Mouse (Mus musculus) hindbrain, embryonic 15.5 days (tissue): Measurements from ENCODE around the gene Il2rb. TPM values are rescaled to one million over a fixed set of nuclear protein-coding genes. Genes with fewer than 3 reads are reported as not detected.

Source experiments
- ATAC-seq: fragments of 200-750 bp; cut with Nextera tagmentation; 2 replicates; pipeline ENCODE4 v1.8.0; 2017; ENCODE audit warnings: low read depth, moderate number of reproducible peaks, moderate TSS enrichment; ENCODE audit not compliant: low FRiP score
- H3K27ac ChIP-seq: fragments of 300-500 bp; sonication (generic); replicated peaks from 2 replicates; pipeline ENCODE4 v1.5.1; 2015; ENCODE audit warnings: mild to moderate bottlenecking, inconsistent platforms
- H3K27me3 ChIP-seq: fragments of 300-500 bp; sonication (generic); 2 replicates; pipeline ENCODE4 v1.6.1; 2015; ENCODE audit warnings: control low read depth, inconsistent platforms
- H3K36me3 ChIP-seq: fragments of 300-500 bp; sonication (generic); 2 replicates; pipeline ENCODE4 v1.6.1; 2015; ENCODE audit warnings: control low read depth, inconsistent platforms
- H3K4me1 ChIP-seq: fragments of 300-500 bp; sonication (generic); replicated peaks from 2 replicates; pipeline ENCODE4 v1.6.1; 2015; ENCODE audit warnings: control low read depth, inconsistent platforms
- H3K4me2 ChIP-seq: fragments of 300-500 bp; sonication (generic); 2 replicates; pipeline ENCODE4 v1.6.1; 2015; ENCODE audit warnings: moderate library complexity, mild to moderate bottlenecking, inconsistent platforms
- H3K4me3 ChIP-seq: fragments of 300-500 bp; sonication (generic); 2 replicates; pipeline ENCODE4 v1.5.1; 2015; ENCODE audit warnings: mild to moderate bottlenecking, inconsistent platforms
- H3K9ac ChIP-seq: fragments of 300-500 bp; sonication (generic); 2 replicates; pipeline ENCODE4 v1.6.1; 2015; ENCODE audit warnings: inconsistent platforms
- H3K9me3 ChIP-seq: fragments of 300-500 bp; sonication (generic); 2 replicates; pipeline ENCODE4 v1.6.1; 2016; ENCODE audit warnings: control low read depth, inconsistent platforms
- WGBS: fragments of 180-500 bp; shearing (Covaris S2); methylation state at CpG from one replicate; pipeline ENCODE4 v1.1.7; 2015; 5-methylcytosine and 5-hydroxymethylcytosine counted together
- polyA plus RNA-seq: library from polyadenylated mRNA; unstranded; fragments of >200 nt; fragmentation: Nextera tagmentation; extraction: Ambion mirVana; gene quantifications from 2 replicates; pipeline ENCODE4 v1.2.1, GENCODE M21; 2015

The Il2rb gene
- polyA plus RNA-seq, 1 experiment from 2014 or later, result 0.26 TPM

DNA sequence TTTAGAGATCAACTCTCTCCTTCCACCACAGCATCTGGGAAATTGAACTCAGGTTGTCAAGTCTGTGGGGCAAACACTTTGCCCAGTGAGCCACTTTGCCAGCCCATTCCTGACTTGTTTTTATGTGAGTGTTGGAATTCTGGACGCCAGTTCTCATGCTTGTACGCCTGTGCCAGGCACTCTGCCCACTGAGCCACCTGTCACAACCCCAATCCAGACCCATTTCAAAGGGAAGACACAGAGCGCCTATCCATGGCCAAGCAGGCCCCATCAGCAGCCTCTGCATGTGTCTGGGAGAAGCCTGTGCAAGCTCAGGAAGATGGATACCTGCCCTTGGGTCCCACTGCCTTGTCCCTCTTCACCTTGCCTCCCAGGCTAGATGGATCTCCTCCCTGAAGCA is 3.8 kb downstream of the Il2rb start:
- no peak overlapping the region for H3K4me3 ChIP-seq
- H3K9ac ChIP-seq, result no peak overlapping the region
- no peaks in the 10 kb centered on the region for H3K9me3 ChIP-seq
- no peak overlapping the region for H3K27ac ChIP-seq
- no peaks in the 10 kb centered on the region for H3K27me3 ChIP-seq
- no peaks in the 10 kb centered on the region for H3K4me1 ChIP-seq
- H3K36me3 ChIP-seq, result no peaks in the 10 kb centered on the region
- ATAC-seq, result no peak
- no peak overlapping the region for H3K4me2 ChIP-seq
- 85% methylated on average over 3 of the region's 3 CpGs for WGBS

DNA sequence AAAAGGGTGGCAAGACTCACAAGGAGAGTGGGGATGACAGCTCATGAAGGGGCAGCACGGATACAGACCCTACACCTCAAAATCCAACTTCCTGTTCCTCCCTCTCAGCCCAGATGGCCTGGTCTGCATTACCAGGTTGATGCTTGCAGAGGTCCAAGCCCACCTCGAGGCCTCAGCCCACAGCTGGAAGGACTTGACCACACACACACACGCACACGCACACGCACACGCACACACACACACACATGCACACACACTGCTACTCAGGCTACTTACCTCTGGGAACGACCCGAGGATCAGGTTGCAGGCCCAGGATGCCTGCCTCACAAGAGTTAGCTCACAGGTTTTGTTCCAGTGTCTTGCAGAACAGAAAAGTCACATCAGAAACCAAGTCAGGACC is 5.2 kb downstream of the Il2rb start:
- no peaks in the 10 kb centered on the region for H3K27me3 ChIP-seq
- H3K9me3 ChIP-seq, result no peaks in the 10 kb centered on the region
- H3K4me2 ChIP-seq, result no peak overlapping the region
- H3K9ac ChIP-seq, result no peak overlapping the region
- no peak overlapping the region for H3K27ac ChIP-seq
- no peak overlapping the region for H3K4me3 ChIP-seq
- no peaks in the 10 kb centered on the region for H3K36me3 ChIP-seq
- ATAC-seq, result no peak
- no peaks in the 10 kb centered on the region for H3K4me1 ChIP-seq
- WGBS, result 83% methylated on average over 8 of the region's 8 CpGs

DNA sequence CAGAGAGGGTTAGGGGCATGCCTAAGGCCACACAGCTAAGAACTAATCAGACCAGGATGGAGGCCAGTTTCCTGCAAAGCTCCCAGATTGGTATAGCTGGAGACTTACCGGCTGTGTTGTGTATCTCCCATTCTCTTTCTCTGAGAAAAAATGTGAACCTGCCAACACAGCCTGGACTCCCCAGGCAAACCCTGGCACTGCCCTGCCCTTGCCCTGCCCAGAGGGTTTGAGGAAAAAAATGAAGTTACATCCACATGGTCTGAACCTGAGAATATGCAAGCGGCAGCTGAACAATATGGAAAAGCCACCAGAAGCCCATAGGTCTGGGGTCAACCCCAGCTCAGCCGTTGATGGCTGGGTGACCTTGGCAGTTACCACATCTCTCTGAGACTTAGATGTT is 5.8 kb downstream of the Il2rb start:
- Histone ChIP-seq H3K4me1 (no peaks in the 10 kb centered on the region), H3K4me2 (no peak overlapping the region), H3K9me3 (no peaks in the 10 kb centered on the region), H3K36me3 (no peaks in the 10 kb centered on the region), H3K27me3 (no peaks in the 10 kb centered on the region), H3K9ac (no peak overlapping the region), H3K4me3 (no peak overlapping the region), H3K27ac (no peak overlapping the region)
- ATAC-seq, result no peak
- WGBS, result 84% methylated on average over 3 of the region's 3 CpGs

DNA sequence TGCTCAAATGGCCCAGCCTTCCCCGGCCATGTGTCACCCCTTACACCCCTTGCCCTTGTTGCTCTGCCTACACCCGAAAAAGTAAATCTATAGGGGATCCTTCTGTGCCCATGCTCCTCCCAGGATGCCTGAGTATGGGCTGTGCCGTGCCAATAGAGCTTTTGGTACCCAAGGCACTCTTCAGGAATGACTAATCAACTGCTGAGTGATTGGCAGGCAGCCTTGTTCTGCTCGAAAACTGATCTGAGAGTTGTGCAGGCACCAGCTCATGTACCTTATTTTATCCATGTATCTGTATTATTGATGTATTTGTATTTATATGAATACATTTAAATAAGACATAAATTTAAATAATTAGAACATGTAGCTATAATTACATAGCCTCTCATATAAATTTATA is 8.0 kb downstream of the Il2rb start:
- 66% methylated on average over 4 of the region's 4 CpGs for WGBS
- no peaks in the 10 kb centered on the region for H3K9me3 ChIP-seq
- H3K4me3 ChIP-seq, result no peak overlapping the region
- no peaks in the 10 kb centered on the region for H3K36me3 ChIP-seq
- ATAC-seq, result no peak
- no peaks in the 10 kb centered on the region for H3K27me3 ChIP-seq
- no peak overlapping the region for H3K4me2 ChIP-seq
- no peak overlapping the region for H3K9ac ChIP-seq
- H3K27ac ChIP-seq, result no peak overlapping the region
- H3K4me1 ChIP-seq, result no peaks in the 10 kb centered on the region

DNA sequence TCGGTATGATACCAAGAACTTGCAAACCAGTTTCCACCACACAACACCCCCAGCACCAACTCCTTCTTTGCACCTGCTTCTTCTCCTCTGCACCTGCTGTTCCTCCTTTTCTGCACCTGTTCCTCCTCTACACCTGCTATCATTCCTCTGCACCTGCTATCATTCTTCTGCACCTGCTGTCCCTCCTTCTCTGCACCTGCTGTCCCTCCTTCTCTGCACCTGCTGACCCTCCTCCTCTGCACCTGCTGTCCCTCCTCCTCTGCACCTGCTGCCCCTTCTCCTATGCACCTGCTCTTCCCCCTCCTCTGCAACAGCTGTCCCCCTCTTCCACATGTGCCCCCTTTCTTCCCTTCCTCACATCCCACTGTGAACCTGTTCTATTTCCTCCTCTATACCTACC is 8.5 kb downstream of the Il2rb start:
- H3K9ac ChIP-seq, result no peak overlapping the region
- no peak for ATAC-seq
- H3K4me1 ChIP-seq, result no peaks in the 10 kb centered on the region
- H3K36me3 ChIP-seq, result no peaks in the 10 kb centered on the region
- H3K27me3 ChIP-seq, result no peaks in the 10 kb centered on the region
- no peak overlapping the region for H3K4me3 ChIP-seq
- H3K9me3 ChIP-seq, result no peaks in the 10 kb centered on the region
- WGBS, result 100% methylated on average over 1 of the region's 1 CpGs
- H3K27ac ChIP-seq, result no peak overlapping the region
- H3K4me2 ChIP-seq, result no peak overlapping the region

DNA sequence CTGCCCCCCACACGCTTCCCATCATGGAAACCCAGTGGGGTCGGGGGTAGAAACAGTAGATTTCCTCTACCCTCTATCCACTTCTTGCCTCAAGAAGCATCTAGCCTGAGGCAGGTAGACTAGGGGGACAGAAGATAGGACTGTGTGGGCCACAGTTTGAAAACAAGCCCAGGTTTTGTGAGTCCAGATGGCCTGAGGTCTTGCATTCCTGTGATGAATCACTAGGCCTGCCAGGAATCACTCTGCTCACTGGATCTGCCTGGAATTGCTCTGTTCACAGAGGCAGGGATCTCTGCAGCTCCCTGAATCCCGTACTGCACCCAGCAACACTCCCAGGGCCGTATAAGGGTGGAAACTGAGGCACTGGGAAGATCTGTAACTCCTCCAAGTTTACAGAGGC is 11.8 kb downstream of the Il2rb start:
- H3K36me3 ChIP-seq, result no peaks in the 10 kb centered on the region
- H3K4me2 ChIP-seq, result no peak overlapping the region
- no peak overlapping the region for H3K27ac ChIP-seq
- H3K4me1 ChIP-seq, result no peaks in the 10 kb centered on the region
- no peak overlapping the region for H3K9ac ChIP-seq
- H3K27me3 ChIP-seq, result no peaks in the 10 kb centered on the region
- no peak for ATAC-seq
- 80% methylated on average over 4 of the region's 4 CpGs for WGBS
- no peak overlapping the region for H3K4me3 ChIP-seq
- H3K9me3 ChIP-seq, result no peaks in the 10 kb centered on the region

DNA sequence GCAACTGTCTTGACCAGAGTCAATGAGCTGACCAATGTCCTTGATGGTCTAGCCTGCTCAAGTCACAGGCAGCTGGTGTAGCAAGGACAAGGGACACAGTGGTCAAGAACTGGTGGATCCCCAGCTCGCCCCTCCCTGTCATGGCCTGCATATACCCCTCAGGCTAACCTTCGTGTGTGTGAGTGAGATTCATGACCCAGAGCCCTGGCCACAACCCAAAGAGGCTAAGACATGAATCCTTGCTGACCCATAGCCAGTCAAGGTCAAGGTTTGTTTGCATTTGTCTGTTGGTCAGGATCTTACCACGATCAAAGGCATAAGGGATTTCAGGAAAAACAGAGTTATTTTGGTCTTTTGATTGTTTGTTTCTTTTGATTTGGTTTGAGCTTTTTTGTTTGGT is 12.6 kb downstream of the Il2rb start:
- no peak overlapping the region for H3K4me3 ChIP-seq
- H3K9ac ChIP-seq, result no peak overlapping the region
- WGBS, result 73% methylated on average over 3 of the region's 3 CpGs
- ATAC-seq, result no peak
- H3K27me3 ChIP-seq, result no peaks in the 10 kb centered on the region
- no peaks in the 10 kb centered on the region for H3K36me3 ChIP-seq
- H3K4me2 ChIP-seq, result no peak overlapping the region
- no peaks in the 10 kb centered on the region for H3K9me3 ChIP-seq
- H3K27ac ChIP-seq, result no peak overlapping the region
- H3K4me1 ChIP-seq, result no peaks in the 10 kb centered on the region

DNA sequence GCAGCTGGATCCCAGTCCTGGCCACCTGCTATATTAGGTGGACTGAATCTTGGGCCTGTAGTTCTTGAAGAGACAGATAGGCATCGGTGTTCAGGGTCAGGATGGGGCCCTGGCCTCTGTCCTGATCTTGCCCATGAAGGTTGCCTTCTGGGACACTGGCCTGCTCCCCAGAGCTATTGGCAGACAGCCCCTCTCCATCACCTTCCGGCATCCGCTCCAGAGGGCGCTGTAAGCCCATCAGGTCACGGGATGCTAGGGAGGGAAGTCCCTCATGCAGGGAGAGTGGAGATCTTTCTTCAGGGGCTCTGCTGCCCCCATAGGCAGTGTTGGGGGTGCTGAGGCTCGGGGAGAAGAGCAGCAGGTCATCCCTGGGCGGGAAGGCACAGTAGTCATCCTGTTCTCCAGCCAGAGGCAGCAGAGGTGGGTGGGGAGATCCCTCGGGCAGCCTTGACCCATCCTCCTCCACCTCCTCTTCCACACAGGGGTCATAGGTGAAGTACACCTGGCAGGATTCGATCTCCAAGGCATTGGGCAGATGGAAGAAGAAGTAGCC is 13.5 kb downstream of the Il2rb start:
- Histone ChIP-seq H3K9me3 (no peaks in the 10 kb centered on the region), H3K4me1 (no peaks in the 10 kb centered on the region), H3K4me3 (no peak overlapping the region), H3K4me2 (no peak overlapping the region), H3K9ac (no peak overlapping the region), H3K27me3 (no peaks in the 10 kb centered on the region), H3K27ac (no peak overlapping the region), H3K36me3 (no peaks in the 10 kb centered on the region)
- WGBS, result 57% methylated on average over 9 of the region's 9 CpGs
- no peak for ATAC-seq

DNA sequence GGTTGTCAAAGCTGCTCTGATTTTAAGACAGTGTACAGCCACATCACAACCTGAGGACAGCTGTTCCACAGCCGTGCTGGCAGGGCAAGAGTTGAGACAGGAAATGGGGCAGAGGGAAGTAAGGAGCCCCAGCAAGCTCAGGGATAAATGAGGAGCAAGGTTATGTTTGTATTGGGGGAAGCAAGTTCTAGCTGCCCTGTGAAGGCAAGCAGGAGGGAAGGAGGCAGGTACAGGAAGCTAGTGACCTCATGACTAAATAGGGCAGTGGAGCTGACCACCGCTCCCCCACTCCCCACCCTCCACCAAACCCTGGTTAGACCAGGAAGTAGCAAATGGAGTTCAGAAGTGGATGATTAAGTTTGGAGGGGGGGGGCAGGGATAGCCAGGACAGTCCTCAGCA is 14.1 kb downstream of the Il2rb start:
- 85% methylated on average over 2 of the region's 2 CpGs for WGBS
- Histone ChIP-seq H3K9me3 (no peaks in the 10 kb centered on the region), H3K27me3 (no peaks in the 10 kb centered on the region), H3K4me1 (no peaks in the 10 kb centered on the region), H3K4me3 (no peak overlapping the region), H3K9ac (no peak overlapping the region), H3K27ac (no peak overlapping the region), H3K4me2 (no peak overlapping the region), H3K36me3 (no peaks in the 10 kb centered on the region)
- no peak for ATAC-seq

DNA sequence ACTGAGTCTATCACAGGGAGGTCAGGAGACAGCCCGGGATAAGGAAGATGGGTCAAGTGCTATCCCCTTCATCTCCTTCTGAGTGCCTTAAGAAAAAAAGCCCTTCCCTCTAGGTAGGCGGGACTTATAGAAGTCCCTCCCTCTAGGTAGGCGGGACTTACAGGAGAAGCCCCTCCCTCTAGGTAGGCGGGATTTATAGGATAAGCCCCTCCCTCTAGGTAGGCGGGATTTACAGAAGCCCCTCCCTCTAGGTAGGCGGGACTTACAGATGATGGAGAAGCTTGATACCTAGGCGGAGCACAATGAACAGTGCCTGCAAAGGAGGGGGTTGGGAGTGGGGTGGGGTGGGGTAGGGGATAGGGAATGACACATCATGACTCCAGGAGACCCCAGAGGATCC is 15.0 kb downstream of the Il2rb start:
- no peaks in the 10 kb centered on the region for H3K36me3 ChIP-seq
- no peak for ATAC-seq
- H3K9me3 ChIP-seq, result no peaks in the 10 kb centered on the region
- no peaks in the 10 kb centered on the region for H3K4me1 ChIP-seq
- no peaks in the 10 kb centered on the region for H3K27me3 ChIP-seq
- 74% methylated on average over 7 of the region's 7 CpGs for WGBS
- no peak overlapping the region for H3K9ac ChIP-seq
- H3K4me2 ChIP-seq, result no peak overlapping the region
- H3K4me3 ChIP-seq, result no peak overlapping the region
- no peak overlapping the region for H3K27ac ChIP-seq

DNA sequence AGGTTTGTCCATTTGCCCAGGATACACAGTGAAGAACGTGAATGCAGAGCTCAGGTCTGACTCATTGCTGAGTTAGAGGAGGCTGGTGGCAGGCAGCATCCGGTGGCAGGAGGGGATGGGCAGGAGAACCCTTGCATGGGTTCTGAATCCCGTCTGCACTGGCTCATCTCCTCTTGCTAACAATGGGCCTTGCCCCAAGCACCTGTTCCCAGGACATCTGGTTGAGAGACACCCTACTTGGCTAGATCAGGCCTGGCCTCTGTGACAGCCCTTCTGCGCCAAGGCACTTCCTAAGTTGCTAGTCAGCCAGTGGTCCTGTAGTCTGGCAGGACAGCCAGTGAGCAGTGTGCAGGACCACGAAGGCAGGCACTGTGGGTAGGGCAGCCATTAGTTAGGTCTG is 15.6 kb downstream of the Il2rb start:
- ATAC-seq, result no peak
- Histone ChIP-seq H3K4me2 (no peak overlapping the region), H3K27ac (no peak overlapping the region), H3K27me3 (no peaks in the 10 kb centered on the region), H3K36me3 (no peaks in the 10 kb centered on the region), H3K4me3 (no peak overlapping the region), H3K4me1 (no peaks in the 10 kb centered on the region), H3K9ac (no peak overlapping the region), H3K9me3 (no peaks in the 10 kb centered on the region)
- WGBS, result 79% methylated on average over 5 of the region's 5 CpGs

DNA sequence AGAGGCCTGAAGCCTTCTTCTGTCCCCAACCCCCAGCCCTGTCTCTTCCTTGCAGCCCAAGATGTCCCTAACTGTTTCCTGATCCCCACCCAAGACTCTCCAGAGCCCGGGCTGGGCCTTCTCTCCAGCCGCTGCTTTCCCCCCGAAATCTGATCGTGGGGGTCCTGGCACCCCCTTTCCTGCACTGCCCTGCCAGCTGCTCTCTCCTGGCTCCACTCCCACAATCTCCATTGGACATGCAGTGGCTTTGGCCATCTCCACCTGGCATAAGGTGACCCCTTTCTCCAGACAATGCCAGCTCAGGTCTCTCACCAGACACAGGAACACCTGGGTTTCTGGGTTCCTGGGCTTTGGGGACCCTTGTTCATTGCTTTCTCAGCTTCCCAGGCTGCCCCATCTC is 17.0 kb downstream of the Il2rb start:
- no peaks in the 10 kb centered on the region for H3K9me3 ChIP-seq
- H3K9ac ChIP-seq, result no peak overlapping the region
- no peaks in the 10 kb centered on the region for H3K36me3 ChIP-seq
- no peak overlapping the region for H3K4me2 ChIP-seq
- no peak for ATAC-seq
- no peak overlapping the region for H3K4me3 ChIP-seq
- H3K27me3 ChIP-seq, result no peaks in the 10 kb centered on the region
- 91% methylated on average over 4 of the region's 4 CpGs for WGBS
- no peaks in the 10 kb centered on the region for H3K4me1 ChIP-seq
- H3K27ac ChIP-seq, result no peak overlapping the region

DNA sequence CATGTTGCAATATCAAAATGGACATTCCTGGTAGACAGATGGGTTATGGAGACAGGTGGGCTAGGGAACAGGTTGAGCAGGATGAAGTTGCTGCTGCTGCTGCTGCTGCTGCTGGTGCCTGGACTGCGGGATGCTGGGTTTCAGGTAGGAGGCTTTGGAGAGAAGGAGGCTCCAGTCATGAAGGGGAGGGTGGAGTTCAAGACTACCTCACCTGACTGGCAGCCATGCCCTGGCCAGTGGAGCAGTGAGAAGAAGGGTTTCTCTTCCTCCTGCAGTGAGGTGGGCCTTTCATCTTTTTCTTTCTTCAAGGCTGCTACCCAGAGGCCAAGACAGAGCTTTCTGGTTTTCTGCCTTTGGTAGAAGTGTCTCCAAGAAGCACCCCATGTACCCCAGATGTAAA is 18.2 kb downstream of the Il2rb start:
- Histone ChIP-seq H3K4me3 (no peak overlapping the region), H3K4me2 (no peak overlapping the region), H3K27ac (no peak overlapping the region), H3K36me3 (no peaks in the 10 kb centered on the region), H3K4me1 (no peaks in the 10 kb centered on the region), H3K27me3 (no peaks in the 10 kb centered on the region), H3K9ac (no peak overlapping the region), H3K9me3 (no peaks in the 10 kb centered on the region)
- no peak for ATAC-seq
- WGBS, result 95% methylated on average over 1 of the region's 1 CpGs
